ENCODE assay signal across 13 mouse cellular contexts in genomic region chr4:85559753-85560152, GRCm38 (mm10). TPM values are rescaled to one million over a fixed set of nuclear protein-coding genes. Genes with fewer than 3 reads are reported as not detected.
"Had no signal": no experiment of that assay in that cellular context is flagged by ENCODE, and none has a peak within 500 bp of the region (broad histone marks: within the 10 kb centered on the region; RNA-seq: fewer than 3 reads in every experiment).

No protein-coding gene starts in this region.

- H3K27me3 ChIP-seq: intestine, embryonic 15.5 days; limb, embryonic 13.5 days; midbrain, embryonic 12.5 days; neural tube, embryonic 13.5 days had no signal

- DNase-seq: kidney, adult 2 months; kidney, postnatal 36 days; left cerebral cortex, postnatal 4 days; right cerebral cortex, adult 18-20 months; right cerebral cortex, postnatal 25 days; thymus, postnatal 4 days had no signal

- H3K36me3 ChIP-seq: intestine, embryonic 15.5 days; limb, embryonic 13.5 days; midbrain, embryonic 12.5 days; neural tube, embryonic 13.5 days had no signal

- H3K4me3 ChIP-seq: intestine, embryonic 15.5 days; limb, embryonic 13.5 days; midbrain, embryonic 12.5 days; neural tube, embryonic 13.5 days had no signal

- H3K4me1 ChIP-seq: intestine, embryonic 15.5 days; limb, embryonic 13.5 days; midbrain, embryonic 12.5 days; neural tube, embryonic 13.5 days had no signal

- H3K27ac ChIP-seq: intestine, embryonic 15.5 days; limb, embryonic 13.5 days; liver, embryonic 14.5 days; midbrain, embryonic 12.5 days; neural tube, embryonic 13.5 days; stomach, postnatal 0 days had no signal

- H3K9ac ChIP-seq: intestine, embryonic 15.5 days; limb, embryonic 13.5 days; liver, embryonic 14.5 days; midbrain, embryonic 12.5 days; neural tube, embryonic 13.5 days had no signal

RNA-seq across cellular contexts. Expression of gene Adamtsl1, which starts 45.8 kb away (rescaled TPM):
- total RNA-seq: megakaryocyte-erythroid progenitor cell, adult 5-6 weeks had no signal
